Mouse (Mus musculus): ENCODE results near the gene Oaf. TPM values are rescaled to one million over a fixed set of nuclear protein-coding genes. Genes with fewer than 3 reads are reported as not detected.

Oaf gene
- polyA plus RNA-seq (2012; fragmentation: generic; extraction: Trizol), result 100 to 1,000 TPM; 155 to 175 TPM

GRCm38 (mm10) chr9:43239712-43240593 lies at the start of gene Oaf:
Gene Oaf, minus strand, starts transcription at chr9:43239911.

GRCm38 (mm10) chr9:43210190-43210682 lies 29.5 kb downstream of the Oaf start, which contains the start of gene Pou2f3:
Gene Pou2f3, minus strand, starts transcription at chr9:43210369.

Other genes with a start within 250 kb of the Oaf start
- 10 to 100 TPM in 1 of 2 experiments, 1 to 10 TPM in 1; 1.1 to 11.1 TPM for gene Arhgef12, start 132.7 kb downstream of the Oaf start, polyA plus RNA-seq (2012; fragmentation: generic; extraction: Trizol)
- not detected for gene Tmem136, start 123.3 kb downstream of the Oaf start, polyA plus RNA-seq (2012; fragmentation: generic; extraction: Trizol)
- under 1 TPM; 0.01 to 0.59 TPM for gene Pou2f3, start 29.5 kb downstream of the Oaf start, polyA plus RNA-seq (2012; fragmentation: generic; extraction: Trizol)
- gene Trim29, start 70.9 kb upstream of the Oaf start, polyA plus RNA-seq (2012; fragmentation: generic; extraction: Trizol), result not detected

Data from C3H10T1/2 (cell line).